Mouse (Mus musculus): Measurements from ENCODE around the gene Drd3. TPM values are rescaled to one million over a fixed set of nuclear protein-coding genes. Genes with fewer than 3 reads are reported as not detected.

Drd3 gene
- total and polyA plus RNA-seq, 3 experiments, result not detected

- Histone ChIP-seq H3K4me2 (ENCODE audit: insufficient read depth, low read depth, poor library complexity, severe bottlenecking) (no peak overlapping the region), H3K27me3 (replicated peaks) (no peaks in the 10 kb centered on the region), H3K4me3 (replicated peaks in 1 of 3; ENCODE audit: low read depth in 2 of 3, low read length in 2 of 3, poor library complexity in 1 of 3) (no peak overlapping the region), H3K4me1 (ENCODE audit: control insufficient read depth in 1 of 2, insufficient read depth in 2 of 2) (peaks cover 3 to 4% of the 10 kb centered on the region in 2 experiments), H3K27ac (ENCODE audit: insufficient read depth, low read depth) (no peak overlapping the region), H3K9ac (ENCODE audit: insufficient read depth, low read depth) (no peak overlapping the region), H3K9me3 (replicated peaks; ENCODE audit: low read length) (no peaks in the 10 kb centered on the region), H3K36me3 (replicated peaks in 1 of 2; ENCODE audit: control insufficient read depth in 1 of 2, insufficient read depth in 1 of 2, low read length in 1 of 2) (no peaks in the 10 kb centered on the region), H3K79me2 (replicated peaks; ENCODE audit: control insufficient read depth, extremely low read depth, insufficient read depth, poor library complexity, severe bottlenecking) (no peaks in the 10 kb centered on the region)
- DNase-seq (ENCODE audit: extremely low read depth), result no peak
- in situ Hi-C loops (cut with MboI; ENCODE audit: low pct_ligation_motif_present, low pct_unique_long_range_greater_than_20kb, low sequenced_read_pairs) (loop anchor here (25.0 kb wide), 1 partner anchor 427 kb away; no protein-coding TSS in a partner anchor), dilution Hi-C loops (cut with MboI; ENCODE audit: extremely low pct_ligation_motif_present, extremely low pct_unique_long_range_greater_than_20kb, low sequenced_read_pairs) (no loop called here)
- TF ChIP-seq UBTF (IDR thresholded peaks at IDR 0.05; ENCODE audit: low read depth, low read length) (no peak), CHD2 (IDR thresholded peaks at IDR 0.05; ENCODE audit: low read length) (no peak), MAFK (IDR thresholded peaks at IDR 0.05; ENCODE audit: insufficient replicate concordance, low read length) (no peak), RCOR1 (conservative IDR thresholded peaks at IDR 0.05; ENCODE audit: low read depth, low read length) (no peak), MYC (IDR thresholded peaks at IDR 0.05; ENCODE audit: low read depth, low read length) (no peak)
Measured at GRCm38 (mm10) chr16:43814644-43815043, 60.8 kb downstream of the Drd3 start.

- H3K79me2 ChIP-seq (replicated peaks; ENCODE audit: control insufficient read depth, extremely low read depth, insufficient read depth, poor library complexity, severe bottlenecking), result no peaks in the 10 kb centered on the region
- no peak overlapping the region for H3K27ac ChIP-seq (ENCODE audit: insufficient read depth, low read depth)
- DNase-seq (ENCODE audit: extremely low read depth), result no peak
- no peak overlapping the region for H3K9ac ChIP-seq (ENCODE audit: insufficient read depth, low read depth)
- no peaks in the 10 kb centered on the region for H3K36me3 ChIP-seq (replicated peaks in 1 of 2; ENCODE audit: control insufficient read depth in 1 of 2, insufficient read depth in 1 of 2, low read length in 1 of 2)
- H3K4me2 ChIP-seq (ENCODE audit: insufficient read depth, low read depth, poor library complexity, severe bottlenecking), result no peak overlapping the region
- no peaks in the 10 kb centered on the region for H3K27me3 ChIP-seq (replicated peaks)
- TF ChIP-seq CHD1 (IDR thresholded peaks at IDR 0.05; ENCODE audit: low read depth, low read length) (no peak), GABPA (IDR thresholded peaks at IDR 0.05; ENCODE audit: insufficient replicate concordance, low read depth, low read length) (no peak), JUND (conservative IDR thresholded peaks at IDR 0.05; ENCODE audit: low read depth, low read length) (no peak), IRF4 (IDR thresholded peaks at IDR 0.05; ENCODE audit: low read depth, low read length) (no peak), TCF12 (IDR thresholded peaks at IDR 0.05; ENCODE audit: low read depth, low read length) (no peak), MAX (IDR thresholded peaks at IDR 0.05; ENCODE audit: low read length) (no peak), JUN (IDR thresholded peaks at IDR 0.05; ENCODE audit: insufficient read depth, low read depth, low read length) (no peak), POLR2A (IDR thresholded peaks at IDR 0.05; ENCODE audit: low read depth, low read length) (no peak), E2F4 (IDR thresholded peaks at IDR 0.05; ENCODE audit: insufficient replicate concordance, low read depth, low read length) (no peak), ZMIZ1 (IDR thresholded peaks at IDR 0.05; ENCODE audit: low read depth, low read length) (no peak), SMC3 (IDR thresholded peaks at IDR 0.05; ENCODE audit: low read depth, low read length) (no peak), SIN3A (IDR thresholded peaks at IDR 0.05; ENCODE audit: low read length) (no peak), ZNF384 (IDR thresholded peaks at IDR 0.05; ENCODE audit: low read depth, low read length) (no peak), MAZ (IDR thresholded peaks at IDR 0.05; ENCODE audit: low read depth, low read length) (no peak)
- H3K4me1 ChIP-seq (ENCODE audit: control insufficient read depth in 1 of 2, insufficient read depth in 2 of 2), result peaks cover 3 to 4% of the 10 kb centered on the region in 2 experiments
- in situ Hi-C loops (cut with MboI; ENCODE audit: low pct_ligation_motif_present, low pct_unique_long_range_greater_than_20kb, low sequenced_read_pairs) (loop anchor here (25.0 kb wide), 1 partner anchor 429 kb away; no protein-coding TSS in a partner anchor), dilution Hi-C loops (cut with MboI; ENCODE audit: extremely low pct_ligation_motif_present, extremely low pct_unique_long_range_greater_than_20kb, low sequenced_read_pairs) (no loop called here)
- no peak overlapping the region for H3K4me3 ChIP-seq (replicated peaks in 1 of 3; ENCODE audit: low read depth in 2 of 3, low read length in 2 of 3, poor library complexity in 1 of 3)
- no peaks in the 10 kb centered on the region for H3K9me3 ChIP-seq (replicated peaks; ENCODE audit: low read length)
Measured at GRCm38 (mm10) chr16:43816321-43816720, 62.5 kb downstream of the Drd3 start.

Data from CH12.LX (cell line).